Mouse (Mus musculus): Measurements from ENCODE around the gene Rundc3a.

Rundc3a gene

GRCm38 (mm10) chr11:102375196-102376173 is 17.7 kb upstream of the Rundc3a start:
- POLR2A ChIA-PET = interaction anchor here (0.5 to 8.0 kb wide), 108 partner anchors 8 to 933 kb away, joined by 3 to 333 read pairs (median 6); partner anchors contain the start of genes Rundc3a (in 4 of the 4), Grn (in 3 of the 4), Slc25a39 (in 3 of the 4) and Ubtf (in 3 of the 4)
- CTCF ChIA-PET = interaction anchor here (0.5 to 4.1 kb wide), 31 partner anchors 8 to 400 kb away, joined by 3 to 25 read pairs (median 4); partner anchors contain the start of genes Slc25a39 (in 2 of the 4), Fam171a2 (in 1 of the 4), Slc4a1 (in 1 of the 4) and Tmub2 (in 1 of the 4)

GRCm38 (mm10) chr11:102376196-102376835 is 16.9 kb upstream of the Rundc3a start:
- CTCF ChIA-PET = interaction anchor here (0.5 to 4.1 kb wide), 32 partner anchors 9 to 128 kb away, joined by 3 to 25 read pairs (median 4); partner anchors contain the start of genes Slc25a39 (in 2 of the 4), BC030867 (in 1 of the 4), Fam171a2 (in 1 of the 4) and Rundc3a (in 1 of the 4)
- POLR2A ChIA-PET = interaction anchor here (0.5 to 8.0 kb wide), 104 partner anchors 8 to 934 kb away, joined by 3 to 333 read pairs (median 6); partner anchors contain the start of genes Rundc3a (in 4 of the 4), Slc25a39 (in 4 of the 4), Grn (in 3 of the 4) and Ubtf (in 3 of the 4)

GRCm38 (mm10) chr11:102377186-102377585 is 16.0 kb upstream of the Rundc3a start:
- ChIA-PET CTCF (interaction anchor here (0.6 to 4.1 kb wide), 23 partner anchors 10 to 345 kb away, joined by 3 to 25 read pairs (median 4); partner anchors contain the start of genes BC030867 (in 1 of the 4), Grn (in 1 of the 4), Rundc3a (in 1 of the 4) and Tmub2 (in 1 of the 4)), POLR2A (interaction anchor here (0.8 to 8.0 kb wide), 44 partner anchors 8 to 739 kb away, joined by 3 to 333 read pairs (median 12); partner anchors contain the start of genes Slc25a39 (in 4 of the 4), Rundc3a (in 3 of the 4), Ubtf (in 3 of the 4) and Grn (in 2 of the 4))

- ChIA-PET POLR2A (interaction anchor here in 3 of 4 experiments (0.7 to 6.2 kb wide), 6 partner anchors 21 to 61 kb away, joined by 3 to 333 read pairs (median 37); partner anchors contain the start of genes Ubtf (in 2 of the 3), Rundc3a (in 1 of the 3) and Slc25a39 (in 1 of the 3)), CTCF (interaction anchor here in 1 of 4 experiments (0.5 kb wide), 1 partner anchor 80 kb away, joined by 4 read pairs; no protein-coding TSS in a partner anchor)
Measured at GRCm38 (mm10) chr11:102380091-102380490, 13.1 kb upstream of the Rundc3a start.

- POLR2A ChIA-PET = interaction anchor here in 2 of 4 experiments (0.6 to 2.8 kb wide), 7 partner anchors 11 to 72 kb away, joined by 3 to 7 read pairs (median 4); partner anchors contain the start of genes Rundc3a (in 1 of the 2), Slc25a39 (in 1 of the 2) and Ubtf (in 1 of the 2)
- CTCF ChIA-PET = interaction anchor here in 1 of 4 experiments (1.5 kb wide), 1 partner anchor 72 kb away, joined by 4 read pairs; no protein-coding TSS in a partner anchor
Measured at GRCm38 (mm10) chr11:102381341-102382100, 11.7 kb upstream of the Rundc3a start.

- ChIA-PET POLR2A (interaction anchor here in 3 of 4 experiments (0.5 to 2.8 kb wide), 13 partner anchors 9 to 74 kb away, joined by 3 to 18 read pairs (median 5); partner anchors contain the start of genes Rundc3a (in 2 of the 3) and Slc25a39 (in 2 of the 3)), CTCF (interaction anchor here in 2 of 4 experiments (1.2 to 1.4 kb wide), 4 partner anchors 36 to 127 kb away, joined by 3 to 4 read pairs (median 4); no protein-coding TSS in a partner anchor)
Measured at GRCm38 (mm10) chr11:102382794-102383193, 10.4 kb upstream of the Rundc3a start.

GRCm38 (mm10) chr11:102383365-102384136 is 9.7 kb upstream of the Rundc3a start:
- ChIA-PET CTCF (interaction anchor here in 2 of 4 experiments (1.2 to 1.4 kb wide), 4 partner anchors 36 to 128 kb away, joined by 3 to 4 read pairs (median 4); no protein-coding TSS in a partner anchor), POLR2A (interaction anchor here (0.5 to 2.8 kb wide), 21 partner anchors 7 to 99 kb away, joined by 3 to 18 read pairs (median 4); partner anchors contain the start of genes Rundc3a (in 2 of the 4) and Slc25a39 (in 2 of the 4))

- ChIA-PET POLR2A (interaction anchor here (0.6 to 2.8 kb wide), 16 partner anchors 8 to 508 kb away, joined by 3 to 18 read pairs (median 5); partner anchors contain the start of genes Rundc3a (in 2 of the 4), Slc25a39 (in 2 of the 4) and Tmub2 (in 1 of the 4)), CTCF (interaction anchor here in 3 of 4 experiments (0.6 to 1.4 kb wide), 3 partner anchors 75 to 203 kb away, joined by 4 to 6 read pairs (median 4); no protein-coding TSS in a partner anchor)
Measured at GRCm38 (mm10) chr11:102384418-102384817, 8.8 kb upstream of the Rundc3a start.

GRCm38 (mm10) chr11:102385075-102385474 is 8.1 kb upstream of the Rundc3a start:
- CTCF ChIA-PET = no interaction called here
- POLR2A ChIA-PET = interaction anchor here in 2 of 4 experiments (1.3 to 2.7 kb wide), 7 partner anchors 8 to 101 kb away, joined by 4 to 16 read pairs (median 6); partner anchors contain the start of genes Rundc3a (in 1 of the 2) and Slc25a39 (in 1 of the 2)

GRCm38 (mm10) chr11:102386121-102386520 is 7.1 kb upstream of the Rundc3a start:
- POLR2A ChIA-PET = interaction anchor here in 2 of 4 experiments (1.1 to 2.7 kb wide), 4 partner anchors 10 to 21 kb away, joined by 3 to 15 read pairs (median 5); no protein-coding TSS in a partner anchor
- CTCF ChIA-PET = no interaction called here

GRCm38 (mm10) chr11:102389436-102389835 is 3.8 kb upstream of the Rundc3a start:
- ChIA-PET CTCF (interaction anchor here in 2 of 4 experiments (0.6 to 0.8 kb wide), 3 partner anchors 12 to 288 kb away, joined by 3 to 6 read pairs (median 4); no protein-coding TSS in a partner anchor), POLR2A (interaction anchor here in 3 of 4 experiments (0.6 to 35.7 kb wide), 9 partner anchors 10 to 781 kb away, joined by 3 to 1349 read pairs (median 5); partner anchors contain the start of genes Slc25a39 (in 2 of the 3), Tmub2 (in 1 of the 3) and Ubtf (in 1 of the 3))

GRCm38 (mm10) chr11:102392441-102393237 is 564 bp upstream of the Rundc3a start:
- ChIA-PET POLR2A (interaction anchor here (0.6 to 35.7 kb wide), 56 partner anchors 9 to 734 kb away, joined by 3 to 1349 read pairs (median 4); partner anchors contain the start of genes Slc25a39 (in 4 of the 4), Ubtf (in 3 of the 4), Grn (in 2 of the 4) and Tmub2 (in 2 of the 4)), CTCF (interaction anchor here in 2 of 4 experiments (0.5 to 2.7 kb wide), 11 partner anchors 14 to 108 kb away, joined by 3 to 12 read pairs (median 5); partner anchors contain the start of genes Atxn7l3 (in 2 of the 2), Fam171a2 (in 1 of the 2), Grn (in 1 of the 2) and Slc25a39 (in 1 of the 2))

GRCm38 (mm10) chr11:102393719-102394420 is 667 bp downstream of the Rundc3a start:
- POLR2A ChIA-PET = interaction anchor here (0.5 to 35.7 kb wide), 53 partner anchors 7 to 736 kb away, joined by 3 to 1349 read pairs (median 4); partner anchors contain the start of genes Slc25a39 (in 4 of the 4), Ubtf (in 3 of the 4), Grn (in 2 of the 4) and Tmub2 (in 2 of the 4)
- CTCF ChIA-PET = interaction anchor here in 3 of 4 experiments (0.5 to 2.7 kb wide), 11 partner anchors 10 to 460 kb away, joined by 3 to 12 read pairs (median 3); partner anchors contain the start of genes Grn (in 1 of the 3) and Slc25a39 (in 1 of the 3)

Measured in embryonic stem cell, embryonic (primary cell).